ENCODE assay signal across 15 mouse cellular contexts in the genomic region with DNA sequence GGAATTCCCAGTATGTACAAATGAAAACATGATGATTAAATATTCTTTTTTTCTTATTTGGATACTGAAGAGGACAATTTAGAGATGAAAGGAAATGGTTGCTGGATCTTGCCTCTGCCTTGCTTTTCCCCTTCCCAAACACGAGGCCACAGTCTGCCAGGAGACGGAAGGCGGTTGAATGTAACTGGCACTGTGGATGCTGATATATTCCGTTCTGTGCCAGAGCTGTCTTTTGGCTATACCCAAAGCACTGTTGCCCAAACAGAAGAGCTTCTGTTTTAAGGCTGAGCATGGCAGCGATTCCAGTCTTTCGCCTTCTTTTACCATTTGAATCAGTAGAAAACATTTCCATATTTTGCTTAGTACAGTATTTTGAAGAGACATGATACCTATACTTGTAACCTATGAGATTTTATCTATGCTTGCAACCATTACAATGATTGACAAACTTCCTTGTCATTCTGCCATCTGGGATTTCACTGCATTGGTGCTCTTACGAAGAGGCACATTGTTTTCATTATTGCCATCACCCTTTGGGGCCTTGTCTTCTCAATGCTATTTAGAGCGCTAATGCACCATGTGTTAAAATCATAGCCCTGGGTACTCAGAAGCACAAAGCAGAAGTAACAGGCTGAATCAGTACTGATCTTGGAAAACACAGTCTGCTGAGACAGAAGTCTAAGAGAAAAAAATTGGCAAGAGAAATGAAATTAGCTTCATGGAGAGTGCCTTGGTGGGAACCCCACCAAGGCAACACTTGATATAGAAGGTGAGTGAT.
DNase-seq lines count a peak whose midpoint lies in the region; ATAC-seq lines count a peak whose summit lies in the region.
"Had no signal": no experiment of that assay in that cellular context is flagged by ENCODE, and none has a peak within 500 bp of the region (broad histone marks: within the 10 kb centered on the region; RNA-seq: fewer than 3 reads in every experiment).

No protein-coding gene starts in this region.

- no peak overlapping the region for H3K9ac ChIP-seq in midbrain, embryonic 11.5 days (ENCODE audit: low read length)
- no peak overlapping the region for H3K9ac ChIP-seq in midbrain, embryonic 15.5 days
- H3K9ac ChIP-seq: heart, embryonic 15.5 days; limb, embryonic 13.5 days had no signal

- peak; percentile 68 to 71 for DNase-seq in cerebellum, postnatal 10 days
- DNase-seq in cerebellum, adult 18-20 months, result no peak
- DNase-seq in midbrain, embryonic 11.5 days (ENCODE audit: low spot score, missing footprints), result peak; percentile 72
- peak; percentile 69 for DNase-seq in brain, embryonic 18.5 days (ENCODE audit: low read depth, low spot score)
- peak; percentile 34 for DNase-seq in layer of hippocampus, adult 9-11 months
- DNase-seq in B cell, adult 2 months, result no peak
- DNase-seq in yolk sac, embryonic 10.5 days (ENCODE audit: low spot score), result no peak
- DNase-seq: cerebellum, postnatal 36 days; kidney, adult 9 months; lung, adult 18-20 months; spleen, adult 18-20 months had no signal

- ATAC-seq in midbrain, embryonic 11.5 days (ENCODE audit: low FRiP score), result no peak
- ATAC-seq in midbrain, embryonic 15.5 days (replicated peaks), result no peak

- no peaks in the 10 kb centered on the region for H3K36me3 ChIP-seq in midbrain, embryonic 11.5 days (ENCODE audit: control insufficient read depth, insufficient read depth, low read length)
- H3K36me3 ChIP-seq in midbrain, embryonic 15.5 days (replicated peaks), result no peaks in the 10 kb centered on the region
- H3K36me3 ChIP-seq: heart, embryonic 15.5 days; limb, embryonic 13.5 days had no signal

- H3K27me3 ChIP-seq in midbrain, embryonic 11.5 days (ENCODE audit: control insufficient read depth, insufficient read depth, low read length), result no peaks in the 10 kb centered on the region
- no peaks in the 10 kb centered on the region for H3K27me3 ChIP-seq in midbrain, embryonic 15.5 days (replicated peaks)
- H3K27me3 ChIP-seq: heart, embryonic 15.5 days; limb, embryonic 13.5 days had no signal

- no peak overlapping the region for H3K4me2 ChIP-seq in midbrain, embryonic 11.5 days
- no peak overlapping the region for H3K4me2 ChIP-seq in midbrain, embryonic 15.5 days
- H3K4me2 ChIP-seq: heart, embryonic 15.5 days; limb, embryonic 13.5 days had no signal

- no peak overlapping the region for H3K27ac ChIP-seq in midbrain, embryonic 11.5 days (ENCODE audit: low read depth, low read length)
- H3K27ac ChIP-seq in midbrain, embryonic 15.5 days, result no peak overlapping the region
- H3K27ac ChIP-seq: heart, embryonic 15.5 days; limb, embryonic 13.5 days; macrophage had no signal

- no peaks in the 10 kb centered on the region for H3K9me3 ChIP-seq in midbrain, embryonic 11.5 days (ENCODE audit: control insufficient read depth, low read length)
- H3K9me3 ChIP-seq in midbrain, embryonic 15.5 days, result no peaks in the 10 kb centered on the region
- H3K9me3 ChIP-seq: heart, embryonic 15.5 days; limb, embryonic 13.5 days had no signal

- H3K4me3 ChIP-seq in midbrain, embryonic 11.5 days (ENCODE audit: low read depth, low read length), result no peak overlapping the region
- no peak overlapping the region for H3K4me3 ChIP-seq in midbrain, embryonic 15.5 days
- H3K4me3 ChIP-seq: heart, embryonic 15.5 days; limb, embryonic 13.5 days had no signal

- 90% methylated on average over 8 of the region's 8 CpGs for WGBS in midbrain, embryonic 11.5 days
- 84% methylated on average over 8 of the region's 8 CpGs for WGBS in midbrain, embryonic 15.5 days

- no peaks in the 10 kb centered on the region for H3K4me1 ChIP-seq in midbrain, embryonic 11.5 days (ENCODE audit: control insufficient read depth, insufficient read depth, low read length)
- H3K4me1 ChIP-seq in midbrain, embryonic 15.5 days, result no peaks in the 10 kb centered on the region
- H3K4me1 ChIP-seq: heart, embryonic 15.5 days; limb, embryonic 13.5 days had no signal

Comparison
In these comparisons a context has a peak if more than half of its experiments do, and no peak if none do; other contexts are left out.
1. DNase-seq: peak in cerebellum, postnatal 10 days (2 of 2), midbrain, embryonic 11.5 days (single experiment), brain, embryonic 18.5 days (single experiment) and layer of hippocampus, adult 9-11 months (single experiment); none in cerebellum, adult 18-20 months (0 of 2), B cell, adult 2 months (0 of 2) and yolk sac, embryonic 10.5 days (single experiment).